Mouse (Mus musculus) adrenal gland, adult (tissue): ENCODE measurements around the gene Rpia.

Experiments used
- DNase-seq, 2 experiments: peaks; one replicate each; pipeline ENCODE4 v3.0.0; 2022 to 2023; ENCODE audit warnings: low spot score in 1 of 2; ENCODE audit not compliant: inconsistent age in 2 of 2

Rpia gene

GRCm38 (mm10) chr6:70752351-70752750 is 39.7 kb downstream of the Rpia start:
- DNase-seq, result peak in 1 of 2 experiments; percentile 69

- no peak for DNase-seq
Measured at GRCm38 (mm10) chr6:70751898-70752273, 40.1 kb downstream of the Rpia start.

DNA sequence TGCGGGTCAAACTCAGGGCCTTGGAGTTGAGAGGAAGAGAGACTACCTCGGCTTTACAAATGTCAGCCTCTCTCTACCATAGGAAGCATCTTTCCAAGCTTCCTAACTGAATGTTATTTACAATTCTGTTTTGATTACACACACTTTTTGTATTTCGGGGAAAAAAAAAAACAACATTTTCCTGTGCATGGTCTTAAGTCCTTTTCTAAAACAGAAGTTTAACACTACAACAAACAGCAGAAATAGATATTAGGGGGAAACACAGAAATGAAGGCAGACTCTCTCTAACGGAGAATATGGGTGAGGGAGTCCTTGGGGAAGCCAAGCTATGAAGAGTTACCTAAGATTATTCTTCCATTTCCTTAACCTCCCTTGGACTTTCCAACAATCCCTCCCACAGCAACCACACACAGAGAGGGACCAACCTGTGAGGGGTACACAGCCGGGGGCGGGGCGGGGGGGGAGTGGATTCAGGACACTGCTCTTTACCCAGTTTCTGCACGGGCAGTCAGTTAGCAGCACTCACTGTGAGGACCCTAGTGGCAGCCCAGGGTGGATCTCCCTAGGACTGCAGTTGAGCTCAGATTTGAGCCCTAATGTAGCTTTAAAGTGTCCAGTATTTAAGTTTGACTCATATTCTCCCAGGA is 40.7 kb downstream of the Rpia start:
- no peak for DNase-seq

- no peak for DNase-seq
Measured at GRCm38 (mm10) chr6:70749750-70750149, 42.3 kb downstream of the Rpia start.

DNA sequence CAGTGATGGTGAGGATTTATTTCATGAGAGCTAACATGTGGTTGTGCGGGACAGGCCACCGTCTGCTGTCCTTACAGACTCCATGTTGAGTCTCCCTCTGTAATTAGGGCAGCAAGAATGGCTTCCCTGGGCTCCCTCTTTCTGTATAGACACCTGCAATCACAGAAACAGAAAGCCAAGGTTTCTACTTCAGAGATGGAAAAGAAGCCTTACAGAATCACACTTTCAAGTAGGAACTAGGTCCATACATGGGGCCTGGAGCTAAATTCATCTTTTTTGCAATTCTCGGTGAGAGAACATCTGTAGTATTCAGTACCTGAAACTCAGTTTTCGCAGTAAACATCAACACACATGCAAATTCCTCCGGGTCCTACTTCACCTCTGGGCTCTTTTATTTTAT is 44.3 kb downstream of the Rpia start:
- DNase-seq, result no peak

- DNase-seq, result no peak
Measured at GRCm38 (mm10) chr6:70743902-70744301, 48.1 kb downstream of the Rpia start.

GRCm38 (mm10) chr6:70742833-70743232 is 49.2 kb downstream of the Rpia start:
- no peak for DNase-seq

GRCm38 (mm10) chr6:70740535-70740934 is 51.5 kb downstream of the Rpia start:
- DNase-seq, result no peak

GRCm38 (mm10) chr6:70739456-70739855 is 52.6 kb downstream of the Rpia start:
- no peak for DNase-seq

GRCm38 (mm10) chr6:70735528-70735927 is 56.5 kb downstream of the Rpia start:
- DNase-seq, result no peak

DNA sequence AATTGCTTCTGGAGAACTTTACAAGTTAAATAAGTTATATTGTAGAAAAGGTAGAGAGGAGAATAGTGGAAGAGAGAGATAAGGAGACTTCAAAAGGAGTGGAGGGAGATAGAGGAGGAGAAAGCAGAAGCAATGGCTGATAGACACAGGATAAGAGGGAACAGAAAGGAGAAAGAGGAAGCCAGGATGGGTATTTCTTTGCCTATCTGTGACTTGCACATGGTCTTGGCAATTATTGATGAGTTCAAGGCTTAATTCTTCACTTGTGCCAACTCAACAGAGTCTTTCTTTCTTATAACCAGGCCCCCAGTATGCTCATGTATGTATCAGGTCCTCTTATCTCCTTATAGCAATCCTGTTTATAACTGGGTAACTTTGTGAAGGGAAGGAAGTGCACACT is 61.2 kb downstream of the Rpia start:
- DNase-seq, result no peak

- DNase-seq, result no peak
Measured at GRCm38 (mm10) chr6:70729125-70729524, 62.9 kb downstream of the Rpia start.

DNA sequence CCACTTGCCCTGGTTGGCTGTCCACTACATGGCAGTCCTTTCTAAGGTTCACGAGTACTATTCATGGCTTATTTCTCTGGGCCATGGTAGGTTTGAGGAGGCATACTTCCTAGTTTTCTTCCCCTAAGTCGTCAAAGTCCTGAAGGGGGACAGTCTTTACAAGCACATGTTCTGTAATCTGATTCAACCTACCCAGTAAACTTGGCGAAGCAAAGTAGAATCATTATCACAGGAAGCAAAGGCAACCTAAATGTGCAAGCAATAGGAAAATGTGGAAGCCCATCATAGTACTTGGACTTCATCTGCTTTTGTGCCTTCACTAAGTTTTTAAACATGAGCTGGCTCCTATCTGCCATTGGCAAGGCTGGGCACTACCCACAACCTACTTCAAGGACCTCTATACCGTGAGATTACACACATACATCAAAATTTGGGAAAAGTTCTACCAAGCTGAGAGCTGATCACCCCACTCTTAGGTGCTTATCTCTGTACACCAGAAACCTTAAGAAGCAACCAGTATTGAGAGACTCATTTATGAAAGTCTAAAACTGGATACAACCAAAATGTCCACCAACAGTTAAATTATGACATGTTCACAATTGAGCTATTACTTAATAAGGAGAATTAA is 64.8 kb downstream of the Rpia start:
- DNase-seq, result no peak

DNA sequence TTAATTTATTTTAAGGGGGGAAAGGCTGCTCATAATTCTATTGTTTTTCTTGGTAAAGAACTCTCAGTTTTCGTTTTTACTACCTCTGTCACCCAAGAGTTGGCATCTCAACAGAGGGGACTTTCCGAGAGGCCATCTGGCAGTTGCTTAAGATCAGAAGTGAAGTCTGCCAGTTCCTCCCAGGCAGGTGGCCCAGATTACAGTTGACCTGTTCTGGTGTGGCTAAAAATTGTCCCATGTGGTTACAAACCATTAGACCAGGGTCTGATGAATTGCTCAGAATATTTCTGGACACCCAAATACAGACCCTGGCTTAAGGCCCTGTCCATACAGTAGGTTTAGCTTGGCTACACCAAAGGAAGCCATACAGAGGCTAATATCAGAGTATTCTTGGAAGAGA is 66.4 kb downstream of the Rpia start:
- no peak for DNase-seq

DNA sequence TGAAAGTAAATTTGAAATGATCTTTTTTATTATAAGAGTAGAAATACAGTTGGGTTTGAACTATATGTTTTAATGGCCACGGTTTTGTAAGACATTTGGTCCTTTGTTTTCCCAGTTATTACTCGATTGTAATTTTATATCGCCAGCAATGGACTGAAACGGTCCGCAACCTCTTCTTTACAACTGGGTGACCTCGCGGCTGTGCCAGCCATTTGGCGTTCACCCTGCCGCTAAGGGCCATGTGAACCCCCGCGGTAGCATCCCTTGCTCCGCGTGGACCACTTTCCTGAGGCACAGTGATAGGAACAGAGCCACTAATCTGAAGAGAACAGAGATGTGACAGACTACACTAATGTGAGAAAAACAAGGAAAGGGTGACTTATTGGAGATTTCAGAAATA is 67.3 kb downstream of the Rpia start:
- no peak for DNase-seq

DNA sequence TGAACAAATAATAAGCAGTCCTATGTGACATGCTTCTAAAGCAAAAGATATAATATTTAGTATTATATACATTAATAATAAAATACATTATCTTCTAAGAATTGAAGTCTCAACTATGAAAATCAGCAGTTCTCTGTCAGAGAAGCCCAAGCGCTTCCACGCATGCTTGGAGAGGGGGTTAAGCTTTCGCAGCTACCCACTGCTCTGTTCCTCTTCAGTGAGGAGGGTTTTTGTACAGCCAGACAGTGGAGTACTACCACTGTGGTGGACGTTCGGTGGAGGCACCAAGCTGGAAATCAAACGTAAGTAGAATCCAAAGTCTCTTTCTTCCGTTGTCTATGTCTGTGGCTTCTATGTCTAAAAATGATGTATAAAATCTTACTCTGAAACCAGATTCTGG is 69.7 kb downstream of the Rpia start:
- DNase-seq, result no peak

GRCm38 (mm10) chr6:70718760-70719159 is 73.3 kb downstream of the Rpia start:
- DNase-seq, result no peak

GRCm38 (mm10) chr6:70718164-70718563 is 73.9 kb downstream of the Rpia start:
- no peak for DNase-seq

DNA sequence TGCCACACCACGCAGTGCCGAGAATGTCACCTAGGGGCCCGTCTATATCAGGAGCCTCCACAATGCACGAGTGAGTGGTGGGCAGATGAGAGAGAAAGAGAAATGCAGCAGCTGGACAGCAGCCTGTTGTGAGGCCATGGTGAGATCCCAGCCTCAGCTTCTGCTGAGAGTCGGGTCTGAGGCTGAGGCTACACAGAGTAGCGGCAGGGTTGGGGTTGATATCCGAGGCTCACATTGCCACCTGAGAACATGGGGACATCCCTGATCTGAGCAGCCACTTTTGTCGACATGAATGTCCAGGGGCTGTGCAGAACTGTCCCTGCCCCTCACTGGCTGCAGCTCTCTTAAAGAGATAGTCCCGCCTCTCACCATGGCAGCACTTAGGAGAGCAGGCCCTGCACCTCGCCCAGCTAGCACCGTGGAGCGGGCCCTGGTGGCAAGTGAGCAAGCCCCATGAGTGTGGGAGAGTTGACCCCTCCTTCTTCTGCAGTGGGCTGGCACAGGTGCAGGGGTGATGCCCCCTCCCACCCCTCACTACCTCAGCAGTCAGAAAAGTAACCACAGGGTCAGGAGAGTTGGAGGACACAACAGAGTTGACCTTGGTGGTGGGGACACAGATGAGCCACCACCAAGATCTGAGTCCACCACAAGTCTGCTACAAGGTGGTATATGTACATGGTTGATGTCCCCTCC is 75.2 kb downstream of the Rpia start:
- no peak for DNase-seq
